Mouse (Mus musculus): Measurements from ENCODE around the gene Meis2. TPM values are rescaled to one million over a fixed set of nuclear protein-coding genes. Genes with fewer than 3 reads are reported as not detected.

The Meis2 gene
- polyA plus RNA-seq, 1 experiment from 2014 or later: 13.1 TPM

DNA sequence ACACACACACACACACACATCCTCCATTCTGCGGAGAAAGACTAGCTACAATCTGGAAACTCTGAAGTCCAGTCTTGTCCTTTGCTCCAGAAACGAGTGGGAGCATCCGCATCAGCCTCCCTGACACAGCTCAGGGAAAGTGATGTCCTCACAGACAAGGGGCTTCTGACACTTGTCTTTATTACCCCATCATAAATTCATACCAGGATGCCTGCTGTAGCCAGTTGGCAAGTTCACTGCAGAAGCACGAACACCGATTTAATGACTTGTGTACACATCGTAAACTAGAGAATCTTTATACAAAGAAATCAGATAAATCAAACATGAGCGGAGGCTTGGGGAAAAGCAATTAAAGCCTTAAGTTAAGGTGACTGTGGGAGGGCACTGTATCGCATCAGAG, 122.6 kb downstream of the Meis2 start:
- ATAC-seq: no peak

DNA sequence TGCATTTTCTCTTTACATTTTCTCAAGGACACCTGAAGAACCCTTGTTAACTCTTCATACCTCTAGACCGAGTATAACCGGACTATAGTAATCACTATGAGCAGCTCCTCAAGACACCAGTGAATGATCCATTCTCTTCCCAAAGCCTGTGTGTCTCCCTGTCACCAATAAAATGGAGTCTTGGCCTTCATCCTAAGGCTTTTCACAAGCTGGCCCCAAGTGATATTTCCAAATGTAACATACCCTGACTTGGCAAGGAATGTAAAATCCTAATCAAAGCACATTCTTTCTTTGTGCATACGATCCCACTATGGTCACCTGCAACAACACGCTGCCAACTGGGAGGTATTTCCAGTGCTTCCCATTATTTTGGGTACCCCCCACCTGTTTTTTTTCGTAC, 125.8 kb downstream of the Meis2 start:
- no peak for ATAC-seq
- Histone ChIP-seq H3K4me3 (ENCODE audit: low read depth, low read length) (no peak overlapping the region), H3K9me3 (ENCODE audit: control insufficient read depth) (no peaks in the 10 kb centered on the region), H3K4me1 (replicated peaks; ENCODE audit: control insufficient read depth, insufficient read depth, low read length) (no peaks in the 10 kb centered on the region), H3K4me2 (replicated peaks; ENCODE audit: low read depth) (no peak overlapping the region), H3K36me3 (ENCODE audit: control insufficient read depth, insufficient read depth) (no peaks in the 10 kb centered on the region), H3K27ac (ENCODE audit: low read depth, low read length) (no peak overlapping the region), H3K9ac (ENCODE audit: low read depth, low read length) (no peak overlapping the region), H3K27me3 (replicated peaks; ENCODE audit: control insufficient read depth, insufficient read depth, low read length) (peaks cover 4% of the 10 kb centered on the region; the same call in 1 of the 2 replicates)
- WGBS: 95% methylated on average over 5 of the region's 5 CpGs
- no peak for TF ChIP-seq CTCF (IDR thresholded peaks at IDR 0.05; ENCODE audit: low read depth)

More for the DNA sequence above, 122.6 kb downstream of the Meis2 start:
- Histone ChIP-seq H3K27ac (ENCODE audit: low read depth, low read length) (no peak overlapping the region), H3K4me1 (replicated peaks; ENCODE audit: control insufficient read depth, insufficient read depth, low read length) (no peaks in the 10 kb centered on the region), H3K27me3 (replicated peaks; ENCODE audit: control insufficient read depth, insufficient read depth, low read length) (peaks cover 4% of the 10 kb centered on the region; the same call in 1 of the 2 replicates), H3K9me3 (ENCODE audit: control insufficient read depth) (no peaks in the 10 kb centered on the region), H3K4me2 (replicated peaks; ENCODE audit: low read depth) (no peak overlapping the region), H3K4me3 (ENCODE audit: low read depth, low read length) (no peak overlapping the region), H3K9ac (ENCODE audit: low read depth, low read length) (no peak overlapping the region), H3K36me3 (ENCODE audit: control insufficient read depth, insufficient read depth) (no peaks in the 10 kb centered on the region)
- no peak for TF ChIP-seq CTCF (IDR thresholded peaks at IDR 0.05; ENCODE audit: low read depth)
- 28% methylated on average over 8 of the region's 8 CpGs for WGBS

DNA sequence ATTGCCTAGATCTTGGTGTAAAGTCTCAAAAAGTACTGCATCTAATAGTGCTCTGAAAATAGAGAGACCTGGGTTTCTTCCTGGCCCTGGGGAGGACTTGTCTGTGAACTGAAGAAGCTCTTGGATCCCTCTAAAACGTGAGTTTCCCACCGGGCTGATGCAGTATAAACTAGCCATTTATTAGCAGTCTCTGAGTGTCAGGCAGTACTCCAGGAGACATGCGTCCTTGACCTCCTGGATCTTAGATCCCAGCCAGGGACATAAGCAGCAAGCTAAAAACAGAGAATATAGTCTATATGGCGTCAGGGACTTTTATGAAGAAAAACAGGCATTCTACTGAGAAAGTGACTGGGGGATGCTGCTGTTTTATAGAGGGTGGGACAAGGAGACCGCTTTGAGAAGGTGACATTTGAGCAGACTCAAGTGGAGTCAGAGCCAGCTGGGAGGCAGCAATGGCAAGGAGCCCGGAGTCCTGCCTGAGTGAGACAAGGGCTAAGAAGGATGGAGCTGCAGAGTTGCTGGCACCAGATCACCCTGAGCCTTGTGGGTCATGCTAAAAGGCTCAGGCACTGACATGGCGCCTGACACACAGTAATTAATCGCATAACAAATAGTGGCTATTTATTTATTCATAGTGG, 126.6 kb downstream of the Meis2 start:
- Histone ChIP-seq H3K27ac (ENCODE audit: low read depth, low read length) (no peak overlapping the region), H3K36me3 (ENCODE audit: control insufficient read depth, insufficient read depth) (no peaks in the 10 kb centered on the region), H3K9ac (ENCODE audit: low read depth, low read length) (no peak overlapping the region), H3K4me2 (replicated peaks; ENCODE audit: low read depth) (no peak overlapping the region), H3K9me3 (ENCODE audit: control insufficient read depth) (no peaks in the 10 kb centered on the region), H3K27me3 (replicated peaks; ENCODE audit: control insufficient read depth, insufficient read depth, low read length) (peaks cover 4% of the 10 kb centered on the region; the same call in 1 of the 2 replicates), H3K4me3 (ENCODE audit: low read depth, low read length) (no peak overlapping the region), H3K4me1 (replicated peaks; ENCODE audit: control insufficient read depth, insufficient read depth, low read length) (no peaks in the 10 kb centered on the region)
- TF ChIP-seq CTCF (IDR thresholded peaks at IDR 0.05; ENCODE audit: low read depth): no peak
- no peak for ATAC-seq
- WGBS: 66% methylated on average over 8 of the region's 8 CpGs

DNA sequence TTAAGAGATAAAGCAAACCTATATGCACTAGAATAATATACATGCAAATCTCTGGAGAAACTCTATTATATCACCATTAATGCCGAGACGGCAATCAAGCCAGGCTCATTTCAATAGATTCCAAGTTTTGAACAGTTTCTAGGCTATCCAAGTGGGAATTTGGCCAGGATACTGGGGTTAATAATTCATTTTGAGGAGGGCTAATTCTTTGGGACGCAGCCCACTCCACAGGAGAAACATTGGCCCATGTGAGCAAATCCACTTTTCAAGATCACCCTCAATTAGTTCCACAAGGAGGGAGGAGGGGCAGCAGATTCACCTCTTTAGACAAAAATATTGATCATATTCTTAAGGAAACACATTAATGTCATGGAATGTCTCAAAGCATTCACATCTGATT, 127.3 kb downstream of the Meis2 start:
- no peak overlapping the region for H3K4me3 ChIP-seq (ENCODE audit: low read depth, low read length)
- WGBS: 77% methylated on average over 3 of the region's 3 CpGs
- no peak for ATAC-seq
- no peaks in the 10 kb centered on the region for H3K4me1 ChIP-seq (replicated peaks; ENCODE audit: control insufficient read depth, insufficient read depth, low read length)
- H3K36me3 ChIP-seq (ENCODE audit: control insufficient read depth, insufficient read depth): no peaks in the 10 kb centered on the region
- H3K27me3 ChIP-seq (replicated peaks; ENCODE audit: control insufficient read depth, insufficient read depth, low read length): peaks cover 4% of the 10 kb centered on the region; the same call in 1 of the 2 replicates
- H3K4me2 ChIP-seq (replicated peaks; ENCODE audit: low read depth): no peak overlapping the region
- no peak overlapping the region for H3K27ac ChIP-seq (ENCODE audit: low read depth, low read length)
- no peak for TF ChIP-seq CTCF (IDR thresholded peaks at IDR 0.05; ENCODE audit: low read depth)
- no peaks in the 10 kb centered on the region for H3K9me3 ChIP-seq (ENCODE audit: control insufficient read depth)
- no peak overlapping the region for H3K9ac ChIP-seq (ENCODE audit: low read depth, low read length)

DNA sequence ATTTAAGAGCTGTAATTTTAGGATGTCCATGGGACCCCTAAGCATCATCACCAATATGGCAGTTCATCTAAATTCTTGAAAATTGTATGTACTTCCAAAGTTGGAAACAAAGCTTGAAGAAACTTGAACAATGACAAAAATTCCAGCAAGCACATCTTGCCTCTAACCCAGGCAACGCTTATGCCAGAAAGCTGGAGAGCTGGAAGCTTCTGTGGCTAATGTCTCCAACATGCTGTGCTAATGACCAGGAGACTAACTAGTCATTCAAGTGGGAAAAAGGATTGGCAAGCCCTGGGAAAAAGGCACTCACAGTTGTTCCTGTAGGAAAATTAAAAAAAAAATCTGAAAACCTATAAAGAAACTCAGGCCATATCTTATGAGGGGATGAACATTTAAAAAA, 127.7 kb downstream of the Meis2 start:
- no peak overlapping the region for H3K4me2 ChIP-seq (replicated peaks; ENCODE audit: low read depth)
- TF ChIP-seq CTCF (IDR thresholded peaks at IDR 0.05; ENCODE audit: low read depth): no peak
- no peak overlapping the region for H3K9ac ChIP-seq (ENCODE audit: low read depth, low read length)
- H3K4me3 ChIP-seq (ENCODE audit: low read depth, low read length): no peak overlapping the region
- H3K27ac ChIP-seq (ENCODE audit: low read depth, low read length): no peak overlapping the region
- no peaks in the 10 kb centered on the region for H3K4me1 ChIP-seq (replicated peaks; ENCODE audit: control insufficient read depth, insufficient read depth, low read length)
- H3K36me3 ChIP-seq (ENCODE audit: control insufficient read depth, insufficient read depth): no peaks in the 10 kb centered on the region
- no peaks in the 10 kb centered on the region for H3K9me3 ChIP-seq (ENCODE audit: control insufficient read depth)
- ATAC-seq: no peak
- peaks cover 4% of the 10 kb centered on the region; the same call in 1 of the 2 replicates for H3K27me3 ChIP-seq (replicated peaks; ENCODE audit: control insufficient read depth, insufficient read depth, low read length)
- WGBS: 79% methylated on average over 1 of the region's 1 CpGs

DNA sequence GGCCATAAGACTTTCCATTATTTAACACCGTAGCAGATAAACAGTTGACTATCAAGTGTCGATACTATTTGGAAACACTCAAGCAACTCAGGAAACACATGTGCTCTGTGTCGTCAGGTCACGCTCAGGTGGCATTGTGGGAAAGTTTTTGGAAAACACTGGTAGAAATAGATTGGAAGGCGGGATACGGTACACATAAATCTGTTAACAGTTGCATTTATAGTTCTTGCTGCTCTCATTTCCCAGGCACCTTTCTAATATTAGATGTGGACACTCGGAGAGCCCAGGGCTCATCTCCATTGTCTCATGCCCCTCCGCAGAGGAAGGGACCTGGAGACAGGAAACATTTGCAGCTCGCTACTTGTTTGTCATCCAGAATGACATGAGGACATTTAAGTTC, 128.9 kb downstream of the Meis2 start:
- H3K27me3 ChIP-seq (replicated peaks; ENCODE audit: control insufficient read depth, insufficient read depth, low read length): peaks cover 5% of the 10 kb centered on the region; the same call in 1 of the 2 replicates
- H3K4me3 ChIP-seq (ENCODE audit: low read depth, low read length): no peak overlapping the region
- no peaks in the 10 kb centered on the region for H3K36me3 ChIP-seq (ENCODE audit: control insufficient read depth, insufficient read depth)
- H3K4me2 ChIP-seq (replicated peaks; ENCODE audit: low read depth): no peak overlapping the region
- ATAC-seq: no peak
- H3K27ac ChIP-seq (ENCODE audit: low read depth, low read length): no peak overlapping the region
- no peak for TF ChIP-seq CTCF (IDR thresholded peaks at IDR 0.05; ENCODE audit: low read depth)
- WGBS: 81% methylated on average over 9 of the region's 9 CpGs
- H3K4me1 ChIP-seq (replicated peaks; ENCODE audit: control insufficient read depth, insufficient read depth, low read length): no peaks in the 10 kb centered on the region
- no peak overlapping the region for H3K9ac ChIP-seq (ENCODE audit: low read depth, low read length)
- H3K9me3 ChIP-seq (ENCODE audit: control insufficient read depth): no peaks in the 10 kb centered on the region
